Mouse (Mus musculus) ES-E14 (cell line): ENCODE data around the gene Fam229b. TPM values are rescaled to one million over a fixed set of nuclear protein-coding genes. Genes with fewer than 3 reads are reported as not detected.

Source experiments
- DNase-seq: peaks from one replicate; pipeline ENCODE4 v3.0.0-alpha.2; 2013; ENCODE audit warnings: low read depth, low spot score
- H3K27ac ChIP-seq: 2 replicates; pipeline ENCODE4 v1.5.1; 2012; ENCODE audit warnings: low read depth, mild to moderate bottlenecking, low read length, moderate library complexity, mixed read lengths; ENCODE audit not compliant: poor library complexity, insufficient read depth, severe bottlenecking
- H3K36me3 ChIP-seq: 2 replicates; pipeline ENCODE4 v1.6.1; 2012; ENCODE audit warnings: mild to moderate bottlenecking, low read length, moderate library complexity, mixed read lengths; ENCODE audit not compliant: control insufficient read depth, poor library complexity, insufficient read depth, severe bottlenecking
- H3K4me1 ChIP-seq, 2 experiments: fragments of 150-350 bp in 1 of 2; sonication (generic) in 1 of 2; 2 replicates each; pipeline ENCODE4 v1.6.1; 2012; ENCODE audit warnings: low read length in 2 of 2, mild to moderate bottlenecking in 1 of 2, mixed read lengths in 1 of 2; ENCODE audit not compliant: control insufficient read depth in 2 of 2, insufficient read depth in 2 of 2, poor library complexity in 1 of 2
- H3K4me3 ChIP-seq, 2 experiments: fragments of 150-350 bp in 1 of 2; sonication (generic) in 1 of 2; 2 replicates each; pipeline ENCODE4 v1.5.1; 2012; ENCODE audit warnings: low read length in 2 of 2, low read depth in 1 of 2, mild to moderate bottlenecking in 1 of 2, mixed read lengths in 1 of 2; ENCODE audit not compliant: insufficient read depth in 1 of 2, poor library complexity in 1 of 2, severe bottlenecking in 1 of 2
- H3K9ac ChIP-seq: 2 replicates; pipeline ENCODE4 v1.6.1; 2012; ENCODE audit warnings: low read depth, mild to moderate bottlenecking, low read length, mixed read lengths; ENCODE audit not compliant: poor library complexity, insufficient read depth, severe bottlenecking
- H3K9me3 ChIP-seq: fragments of 150-350 bp; sonication (generic); 2 replicates; pipeline ENCODE4 v1.6.1; 2012; ENCODE audit warnings: low read depth, mild to moderate bottlenecking, low read length; ENCODE audit not compliant: control insufficient read depth, insufficient read depth
- CHD2 ChIP-seq: IDR thresholded peaks from 2 replicates; pipeline ENCODE4 v1.6.1; 2014; ENCODE audit warnings: mild to moderate bottlenecking, low read depth, low read length, inconsistent platforms
- HCFC1 ChIP-seq: IDR thresholded peaks from 2 replicates; pipeline ENCODE4 v1.6.1; 2012; ENCODE audit warnings: low read length, inconsistent platforms, borderline replicate concordance; ENCODE audit not compliant: insufficient read depth
- MAFK ChIP-seq: IDR thresholded peaks from 2 replicates; pipeline ENCODE4 v1.6.1; 2014; ENCODE audit warnings: mild to moderate bottlenecking, low read depth, low read length, inconsistent platforms; ENCODE audit not compliant: insufficient read depth
- ZC3H11A ChIP-seq: IDR thresholded peaks from 2 replicates; pipeline ENCODE4 v1.6.1; 2012; ENCODE audit warnings: low read depth, mild to moderate bottlenecking, inconsistent platforms, low read length, borderline replicate concordance
- ZNF384 ChIP-seq: IDR thresholded peaks from 2 replicates; pipeline ENCODE4 v1.6.1; 2012; ENCODE audit warnings: low read depth, low read length, inconsistent platforms
- in situ Hi-C, 2 experiments: fragments of 600-800 bp; cut with MboI; formaldehyde crosslinking; loops; one replicate each; pipeline ENCODE4 v1.15.1; 2025; ENCODE audit warnings: low sequenced_read_pairs in 2 of 2, inconsistent platforms in 1 of 2; ENCODE audit not compliant: unreplicated experiment in 2 of 2
- total RNA-seq: library from RNA; depleted of rRNA; stranded (reverse); fragments of 300-350 nt; gene quantifications from 2 replicates; pipeline ENCODE4 v1.2.3, GENCODE M21; 2012

Fam229b gene
- total RNA-seq, 1 experiment = 5.0 TPM

DNA sequence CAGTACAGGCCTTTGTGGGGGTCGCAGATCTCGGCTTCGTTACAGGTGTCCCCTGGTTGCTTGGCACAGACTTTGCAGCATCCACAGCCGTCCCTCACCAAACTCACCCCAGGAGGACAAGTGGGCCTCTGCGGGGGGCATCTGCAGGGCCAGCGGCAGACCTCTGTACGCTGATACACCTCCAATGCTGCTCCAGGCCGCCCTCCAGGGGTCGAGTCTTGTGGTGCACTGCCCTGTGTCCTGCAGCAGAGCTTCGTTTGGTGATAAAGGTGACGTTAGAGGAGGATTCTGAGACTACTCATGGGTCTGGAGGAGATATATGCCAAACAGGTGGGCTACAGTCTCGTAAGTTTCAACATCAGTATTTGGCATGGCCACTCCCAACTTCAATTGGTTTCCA is 24.6 kb upstream of the Fam229b start:
- in situ Hi-C loops = no loop called here
- Histone ChIP-seq H3K9ac (no peak overlapping the region), H3K27ac (no peak overlapping the region), H3K9me3 (no peaks in the 10 kb centered on the region), H3K36me3 (no peaks in the 10 kb centered on the region), H3K4me3 (peak overlapping the region in 1 of 2 experiments; percentile 28; a peak in 1 of 4 replicates), H3K4me1 (peaks cover 3 to 8% of the 10 kb centered on the region in 2 experiments; a peak in 1 of 4 replicates)
- no peak for DNase-seq
- TF ChIP-seq MAFK = no peak
- TF ChIP-seq ZC3H11A = no peak
- no peak for TF ChIP-seq CHD2
- TF ChIP-seq HCFC1 = no peak
- no peak for TF ChIP-seq ZNF384

DNA sequence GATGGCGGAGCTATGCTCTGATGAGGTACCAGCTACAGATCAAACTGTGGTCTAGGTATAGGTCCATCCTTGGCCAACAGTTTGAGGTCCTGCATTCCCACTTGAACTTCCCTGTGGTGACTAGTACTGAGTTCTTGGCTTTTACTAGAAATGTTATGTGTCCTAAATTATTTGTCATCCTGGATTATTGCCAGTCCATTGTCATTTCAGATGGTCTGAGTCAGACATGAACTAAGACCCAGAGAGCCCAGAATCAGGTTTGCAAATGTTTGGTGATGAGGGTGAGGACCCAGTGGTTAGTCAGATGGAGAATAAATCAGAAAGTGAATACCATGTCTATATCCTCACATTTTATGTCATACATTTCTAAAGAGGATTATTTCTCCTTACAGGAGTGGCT is 23.6 kb upstream of the Fam229b start:
- Histone ChIP-seq H3K4me1 (peaks cover 3 to 8% of the 10 kb centered on the region in 2 experiments; a peak in 1 of 4 replicates), H3K9me3 (no peaks in the 10 kb centered on the region), H3K9ac (no peak overlapping the region), H3K4me3 (no peak overlapping the region), H3K27ac (no peak overlapping the region), H3K36me3 (no peaks in the 10 kb centered on the region)
- DNase-seq = no peak
- in situ Hi-C loops = no loop called here
- no peak for TF ChIP-seq ZNF384
- TF ChIP-seq MAFK = no peak
- no peak for TF ChIP-seq HCFC1
- TF ChIP-seq CHD2 = no peak

DNA sequence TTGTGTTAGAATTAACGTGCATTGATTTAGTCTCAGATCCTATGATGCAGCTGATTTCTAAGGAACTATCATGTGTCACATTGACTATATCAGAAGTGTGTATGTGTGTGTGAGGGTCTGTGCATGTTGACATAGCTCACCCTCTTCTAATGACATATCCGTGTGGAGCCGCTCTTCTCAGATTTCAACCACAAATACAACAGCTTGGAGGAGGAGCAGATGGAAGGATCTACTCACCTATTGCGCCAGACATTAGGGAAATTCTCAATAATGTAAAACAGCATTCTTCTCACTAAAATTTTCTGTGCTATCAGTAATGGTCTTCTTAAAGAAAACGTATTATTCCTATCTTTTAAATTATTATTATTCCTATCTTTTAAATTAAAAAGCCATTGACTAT is 23.0 kb upstream of the Fam229b start:
- Histone ChIP-seq H3K27ac (no peak overlapping the region), H3K9ac (no peak overlapping the region), H3K4me3 (no peak overlapping the region), H3K36me3 (no peaks in the 10 kb centered on the region), H3K4me1 (peaks cover 3 to 8% of the 10 kb centered on the region in 2 experiments; a peak in 1 of 4 replicates), H3K9me3 (no peaks in the 10 kb centered on the region)
- DNase-seq = no peak
- in situ Hi-C loops = no loop called here
- TF ChIP-seq CHD2 (no peak), ZC3H11A (no peak), HCFC1 (no peak), ZNF384 (no peak), MAFK (no peak)

DNA sequence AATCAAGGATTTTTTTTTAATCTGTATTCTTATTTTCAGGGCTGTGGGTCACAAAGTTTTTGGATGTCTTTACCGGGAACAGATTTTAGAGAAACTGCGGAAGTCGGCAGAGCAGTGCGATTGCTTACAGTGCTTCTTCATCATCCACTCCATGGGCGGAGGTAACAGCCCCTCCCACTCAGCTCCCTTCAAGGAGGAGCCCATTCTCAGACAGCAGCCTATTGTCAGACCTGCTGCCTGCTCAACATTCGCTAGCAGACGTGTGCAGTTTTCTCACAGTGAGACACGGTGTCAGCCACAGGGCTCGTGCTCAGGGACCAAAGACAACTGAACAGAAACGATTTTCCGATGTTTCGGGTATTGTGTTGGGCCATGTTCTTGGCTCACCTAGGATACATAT is 8.5 kb upstream of the Fam229b start:
- in situ Hi-C loops = no loop called here
- H3K9ac ChIP-seq = no peak overlapping the region
- no peak for DNase-seq
- no peak overlapping the region for H3K4me3 ChIP-seq
- H3K36me3 ChIP-seq = peaks cover 31% of the 10 kb centered on the region
- TF ChIP-seq ZNF384 (no peak), MAFK (no peak), ZC3H11A (no peak), HCFC1 (no peak), CHD2 (no peak)
- no peak overlapping the region for H3K27ac ChIP-seq
- H3K4me1 ChIP-seq = no peaks in the 10 kb centered on the region
- no peaks in the 10 kb centered on the region for H3K9me3 ChIP-seq

DNA sequence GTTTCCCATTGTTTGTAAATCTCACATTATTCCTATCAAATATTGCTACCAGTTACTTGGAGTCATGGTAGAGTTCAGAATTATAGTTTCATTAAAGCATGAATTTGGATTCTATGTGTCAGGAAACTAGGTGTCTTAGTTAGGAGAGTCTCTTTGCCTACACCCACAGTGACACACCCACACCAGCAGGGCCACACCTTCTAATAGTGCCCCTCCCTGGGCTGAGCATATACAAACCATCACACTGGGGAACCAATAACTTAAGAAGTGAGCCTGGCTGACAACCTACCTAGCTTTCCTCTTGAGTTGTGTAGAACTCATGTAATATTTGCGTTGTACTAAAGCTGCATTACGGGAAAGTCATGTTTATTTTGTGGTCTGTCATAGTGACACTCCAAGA is 7.7 kb upstream of the Fam229b start:
- Histone ChIP-seq H3K27ac (no peak overlapping the region), H3K36me3 (peaks cover 31% of the 10 kb centered on the region), H3K4me1 (no peaks in the 10 kb centered on the region), H3K9me3 (no peaks in the 10 kb centered on the region), H3K4me3 (no peak overlapping the region), H3K9ac (no peak overlapping the region)
- DNase-seq = no peak
- in situ Hi-C loops = no loop called here
- TF ChIP-seq ZNF384 (no peak), CHD2 (no peak), MAFK (no peak), ZC3H11A (no peak), HCFC1 (no peak)
